Mouse (Mus musculus): ENCODE results near the gene Rdh1. TPM values are rescaled to one million over a fixed set of nuclear protein-coding genes. Genes with fewer than 3 reads are reported as not detected.

Gene Rdh1
- 0.02 TPM in 1 of 2 replicates, not detected in the other for polyA plus RNA-seq (2012)

GRCm38 (mm10) chr10:127759181-127760110 is at the start of gene Rdh1, which contains the start of gene Rdh16f1:
Rdh1 (plus strand) TSS chr10:127759721.
Rdh16f1 (plus strand) TSS chr10:127759787.

DNA sequence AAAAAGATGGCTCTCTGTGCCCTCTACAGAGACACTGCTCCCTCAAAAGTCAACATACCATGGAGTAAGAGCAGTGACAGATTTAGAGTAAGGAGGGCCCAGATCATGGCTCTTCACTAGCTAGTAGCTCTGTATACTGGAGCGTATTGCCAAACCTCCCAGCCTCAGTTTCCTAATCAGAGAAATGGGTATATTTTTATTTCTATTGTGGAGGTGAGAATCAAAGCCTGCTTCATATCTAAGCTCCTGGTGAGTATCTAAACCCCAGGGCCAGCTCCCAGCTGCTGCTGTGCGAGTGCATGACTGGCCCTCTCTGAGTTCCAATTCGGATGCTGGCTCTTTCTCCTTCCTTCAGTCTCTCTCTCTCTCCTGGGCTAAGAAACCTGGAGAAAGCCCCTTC is 35.3 kb upstream of the Rdh1 start, which contains the start of gene Tac2:
Gene Tac2 (plus strand): TSS at position 301 of the 400 bp plus-strand sequence.

GRCm38 (mm10) chr10:127739083-127739660 is 20.3 kb upstream of the Rdh1 start, which contains the start of gene Zbtb39:
Zbtb39 (plus strand) TSS chr10:127739538.

DNA sequence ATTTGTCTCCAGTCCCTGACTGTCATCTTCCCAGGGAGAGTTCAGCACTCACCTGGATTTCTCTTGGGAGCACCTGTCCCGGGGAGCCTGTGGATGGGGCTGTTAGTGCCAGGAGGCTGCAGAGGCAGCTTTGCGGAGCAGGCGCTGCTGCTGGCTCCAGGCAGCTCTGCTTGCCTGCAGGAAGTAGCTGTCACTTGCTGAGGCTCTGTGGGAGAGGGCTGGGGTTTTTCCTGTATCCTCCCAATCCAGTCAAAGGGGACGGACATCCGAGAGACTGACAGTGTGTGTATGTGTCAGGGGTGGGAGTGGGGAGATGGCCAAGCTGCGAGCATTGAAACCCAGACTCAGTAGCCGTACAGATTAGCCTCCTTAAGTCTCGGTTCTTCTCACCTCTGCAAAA is 8.0 kb upstream of the Rdh1 start, which contains the start of gene Gpr182:
Gene Gpr182 (minus strand): TSS at position 185 of the 400 bp plus-strand sequence.

DNA sequence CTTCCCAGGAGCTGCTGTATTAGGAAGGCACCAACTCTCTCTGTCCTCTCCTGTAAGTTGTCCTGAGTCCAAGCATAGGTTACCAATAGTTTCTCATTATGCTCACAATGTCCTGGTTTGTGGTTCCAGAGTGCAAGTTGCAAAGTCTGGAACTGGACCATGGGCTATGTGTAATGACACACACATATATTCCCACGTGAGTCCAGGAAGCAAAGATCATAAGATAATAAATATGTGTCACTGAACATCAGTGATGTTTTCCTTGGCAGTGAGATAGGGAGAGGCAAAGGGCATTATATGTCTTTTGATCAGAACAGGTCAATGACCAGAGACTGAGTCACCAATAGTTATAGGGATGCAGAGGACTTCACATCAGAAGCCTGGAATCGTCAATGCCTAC is 16.5 kb downstream of the Rdh1 start, which contains the start of gene Rdh9:
Gene Rdh9 (plus strand): TSS at position 376 of the 400 bp plus-strand sequence.

DNA sequence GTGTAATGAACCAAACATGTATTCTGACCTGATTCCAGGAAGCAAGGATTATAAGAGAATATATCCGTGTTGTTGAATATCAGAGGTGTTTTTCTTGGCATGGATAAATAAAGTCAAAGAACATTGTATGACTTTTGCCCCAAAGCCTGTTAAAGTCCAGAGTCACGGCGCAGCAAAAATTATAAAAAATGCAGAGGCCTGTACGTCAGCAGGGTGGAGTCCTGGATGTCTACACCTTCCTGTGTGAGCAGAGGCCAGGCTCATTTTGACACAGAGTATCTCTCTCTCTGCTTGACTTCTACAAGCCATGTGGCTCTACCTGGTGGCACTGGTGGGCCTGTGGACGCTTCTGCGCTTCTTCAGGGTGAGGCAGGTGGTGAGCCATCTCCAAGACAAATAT is 41.4 kb downstream of the Rdh1 start, which contains the start of gene Rdh16:
Gene Rdh16 (plus strand): TSS at position 262 of the 400 bp plus-strand sequence.

Other genes with a start within 250 kb of the Rdh1 start
- 0.38 TPM in 1 of 2 replicates, not detected in the other for gene Ndufa4l2, start 244.8 kb upstream of the Rdh1 start, polyA plus RNA-seq (2012)
- gene Shmt2, start 237.3 kb upstream of the Rdh1 start, polyA plus RNA-seq (2012), result 201 and 228 TPM in 2 replicates
- gene Nxph4, start 225.2 kb upstream of the Rdh1 start, polyA plus RNA-seq (2012), result 0.10 and 0.17 TPM in 2 replicates
- gene Lrp1, start 138.6 kb upstream of the Rdh1 start, polyA plus RNA-seq (2012), result 19.8 and 39.8 TPM in 2 replicates
- gene Stat6, start 116.7 kb upstream of the Rdh1 start, polyA plus RNA-seq (2012), result 48.1 and 50.8 TPM in 2 replicates
- gene Nemp1, start 92.8 kb upstream of the Rdh1 start, polyA plus RNA-seq (2012), result 1.4 and 2.7 TPM in 2 replicates
- gene Nab2, start 91.2 kb upstream of the Rdh1 start, polyA plus RNA-seq (2012), result 29.9 and 35.3 TPM in 2 replicates
- gene Myo1a, start 54.6 kb upstream of the Rdh1 start, polyA plus RNA-seq (2012), result 0.04 TPM in 1 of 2 replicates, not detected in the other
- 0.56 and 0.88 TPM in 2 replicates for gene Tac2, start 35.2 kb upstream of the Rdh1 start, polyA plus RNA-seq (2012)
- 3.3 and 4.3 TPM in 2 replicates for gene Zbtb39, start 20.2 kb upstream of the Rdh1 start, polyA plus RNA-seq (2012)
- gene Gpr182, start 8.0 kb upstream of the Rdh1 start, polyA plus RNA-seq (2012), result 0.01 TPM in 1 of 2 replicates, not detected in the other
- gene Rdh16f1, start 66 bp downstream of the Rdh1 start, polyA plus RNA-seq (2012), result not detected in 2 replicates
- gene Rdh9, start 16.7 kb downstream of the Rdh1 start, polyA plus RNA-seq (2012), result not detected in 2 replicates
- gene Rdh16, start 41.4 kb downstream of the Rdh1 start, polyA plus RNA-seq (2012), result 0.03 TPM in 1 of 2 replicates, not detected in the other
- gene Rdh19, start 90.2 kb downstream of the Rdh1 start, polyA plus RNA-seq (2012), result not detected in 2 replicates
- gene Rdh16f2, start 106.8 kb downstream of the Rdh1 start, polyA plus RNA-seq (2012), result not detected in 2 replicates
- not detected in 2 replicates for gene Rdh7, start 129.1 kb downstream of the Rdh1 start, polyA plus RNA-seq (2012)
- gene Sdr9c7, start 138.8 kb downstream of the Rdh1 start, polyA plus RNA-seq (2012), result not detected in 2 replicates
- not detected in 2 replicates for gene Hsd17b6, start 247.9 kb downstream of the Rdh1 start, polyA plus RNA-seq (2012)

Measured in megakaryocyte-erythroid progenitor cell, adult 5 weeks (primary cell).